Mouse (Mus musculus) gonadal fat pad, adult 2 months (tissue): ENCODE measurements at regions not wholly inside any gene's neighbourhood (a gene's known extent, or its start where the extent isn't known, plus 50 kb on each side); places are given as distances from the start of the nearest gene placed in this dataset.
"Not testable (repeated sequence)": the region's sequence is repeated elsewhere in the genome, so short reads cannot be mapped to it uniquely, and the experiment has no call there.

Experiments used
- DNase-seq: peaks from one replicate; pipeline ENCODE4 v3.0.0-alpha.2; 2012; ENCODE audit warnings: low read depth

GRCm38 (mm10) chr15:90882349-90882748 is 167.4 kb downstream of the Kif21a start:
- DNase-seq = not testable (repeated sequence)

GRCm38 (mm10) chr15:90869452-90869851 is 180.3 kb downstream of the Kif21a start:
- DNase-seq = no peak

- not testable (repeated sequence) for DNase-seq
Observed at GRCm38 (mm10) chr15:90853763-90854162, 174.5 kb upstream of the Cpne8 start.

GRCm38 (mm10) chr15:90851991-90852390 is 172.8 kb upstream of the Cpne8 start:
- no peak for DNase-seq

GRCm38 (mm10) chr15:90841471-90841870 is 162.2 kb upstream of the Cpne8 start:
- DNase-seq = no peak

GRCm38 (mm10) chr15:90835586-90835985 is 156.4 kb upstream of the Cpne8 start:
- no peak for DNase-seq

GRCm38 (mm10) chr15:90827816-90828215 is 148.6 kb upstream of the Cpne8 start:
- DNase-seq = no peak

GRCm38 (mm10) chr15:90822306-90822705 is 143.1 kb upstream of the Cpne8 start:
- DNase-seq = peak; percentile 30

- no peak for DNase-seq
Observed at GRCm38 (mm10) chr15:90819949-90820655, 140.9 kb upstream of the Cpne8 start.

GRCm38 (mm10) chr15:90818161-90818560 is 138.9 kb upstream of the Cpne8 start:
- no peak for DNase-seq

- no peak for DNase-seq
Observed at GRCm38 (mm10) chr15:90813907-90814306, 134.7 kb upstream of the Cpne8 start.

GRCm38 (mm10) chr15:90810341-90810740 is 131.1 kb upstream of the Cpne8 start:
- DNase-seq = no peak

GRCm38 (mm10) chr15:90808236-90808635 is 129.0 kb upstream of the Cpne8 start:
- DNase-seq = no peak

- no peak for DNase-seq
Observed at GRCm38 (mm10) chr15:90798056-90798455, 118.8 kb upstream of the Cpne8 start.

GRCm38 (mm10) chr15:90789941-90790340 is 110.7 kb upstream of the Cpne8 start:
- DNase-seq = no peak

- DNase-seq = no peak
Observed at GRCm38 (mm10) chr15:90784741-90785140, 105.5 kb upstream of the Cpne8 start.

- DNase-seq = no peak
Observed at GRCm38 (mm10) chr15:90767521-90767920, 88.3 kb upstream of the Cpne8 start.

- not testable (repeated sequence) for DNase-seq
Observed at GRCm38 (mm10) chr15:90764501-90764900, 85.3 kb upstream of the Cpne8 start.

- no peak for DNase-seq
Observed at GRCm38 (mm10) chr15:90733891-90734290, 54.7 kb upstream of the Cpne8 start.
